Mouse (Mus musculus) bone marrow, adult 2 months (tissue): Measurements from ENCODE around the gene Prom1.

Experiments
- CTCF ChIP-seq: fragments of 200-500 bp; IDR thresholded peaks from 2 replicates; pipeline ENCODE4 v1.5.1; 2011; ENCODE audit warnings: low read length, control low read depth; ENCODE audit not compliant: control insufficient read depth, insufficient read depth
- POLR2A ChIP-seq: fragments of 200-500 bp; IDR thresholded peaks from 2 replicates; pipeline ENCODE4 v1.6.1; 2011; ENCODE audit warnings: low read depth, mild to moderate bottlenecking, control low read depth, low read length, borderline replicate concordance; ENCODE audit not compliant: control insufficient read depth

DNA sequence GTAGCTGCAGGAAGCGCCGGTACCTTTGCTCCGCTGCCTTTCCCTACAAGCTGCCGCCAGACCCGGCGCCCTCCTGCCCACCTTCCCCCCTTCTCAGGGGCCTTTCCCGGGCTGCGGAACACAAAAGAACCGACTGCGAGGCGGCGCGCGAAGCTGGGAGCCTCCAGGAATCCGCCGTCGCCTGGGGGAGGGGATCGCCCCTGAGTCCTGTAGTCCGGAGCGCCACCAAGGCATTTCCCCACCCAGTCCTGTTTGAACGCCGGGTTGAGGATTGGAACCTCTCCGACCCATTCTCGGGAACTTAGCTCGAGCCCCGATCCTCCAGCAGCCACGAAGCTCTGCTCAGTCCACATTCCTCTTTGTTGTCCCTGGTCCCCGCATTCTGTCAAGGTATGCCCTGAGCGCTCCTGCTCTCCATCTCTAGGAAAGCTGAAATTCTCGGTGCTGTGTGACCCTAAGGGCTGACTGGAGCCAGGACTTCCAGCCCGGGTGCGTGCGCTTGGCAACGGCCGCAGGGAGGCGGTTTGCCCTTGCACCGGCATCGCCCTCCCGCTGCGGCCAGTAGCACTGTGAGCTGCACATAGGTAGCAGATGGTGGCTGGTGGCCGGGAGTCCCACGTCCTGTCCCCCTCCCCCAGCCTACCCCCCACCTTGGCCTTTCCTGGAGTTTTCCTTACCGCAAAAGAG is 1.1 kb downstream of the Prom1 start:
- TF ChIP-seq CTCF (no peak), POLR2A (no peak)
